Mouse (Mus musculus) hindbrain, embryonic 11.5 days (tissue): ENCODE data around the gene Srsf3. TPM values are rescaled to one million over a fixed set of nuclear protein-coding genes. Genes with fewer than 3 reads are reported as not detected.
A peak's percentile ranks its signal among the peaks of the same experiment; 100 is the strongest.

ENCODE experiments used
- ATAC-seq: fragments of 200-750 bp; cut with Nextera tagmentation; 2 replicates; pipeline ENCODE4 v1.8.0; 2017; ENCODE audit warnings: mild to moderate bottlenecking, moderate TSS enrichment, moderate library complexity; ENCODE audit not compliant: low FRiP score
- DNase-seq: peaks from one replicate; pipeline ENCODE4 v3.0.0-alpha.2; 2015; ENCODE audit warnings: low spot score
- H3K27ac ChIP-seq: fragments of 300-500 bp; sonication (generic); 2 replicates; pipeline ENCODE4 v1.5.1; 2014; ENCODE audit warnings: mild to moderate bottlenecking, low read depth, low read length
- H3K27me3 ChIP-seq: fragments of 300-500 bp; sonication (generic); 2 replicates; pipeline ENCODE4 v1.6.1; 2014; ENCODE audit warnings: mild to moderate bottlenecking, low read length, moderate library complexity, mixed read lengths; ENCODE audit not compliant: control insufficient read depth, insufficient read depth
- H3K36me3 ChIP-seq: fragments of 300-500 bp; sonication (generic); 2 replicates; pipeline ENCODE4 v1.6.1; 2014; ENCODE audit warnings: mild to moderate bottlenecking, low read length, moderate library complexity, mixed read lengths; ENCODE audit not compliant: control insufficient read depth, insufficient read depth
- H3K4me1 ChIP-seq: fragments of 300-500 bp; sonication (generic); replicated peaks from 2 replicates; pipeline ENCODE4 v1.6.1; 2014; ENCODE audit warnings: low read length, mixed read lengths; ENCODE audit not compliant: control insufficient read depth, insufficient read depth
- H3K4me2 ChIP-seq: fragments of 300-500 bp; sonication (generic); replicated peaks from 2 replicates; pipeline ENCODE4 v1.6.1; 2014; ENCODE audit warnings: mild to moderate bottlenecking, low read depth, low read length
- H3K4me3 ChIP-seq: fragments of 300-500 bp; sonication (generic); 2 replicates; pipeline ENCODE4 v1.5.1; 2014; ENCODE audit warnings: low read depth, low read length
- H3K9ac ChIP-seq: fragments of 300-500 bp; sonication (generic); 2 replicates; pipeline ENCODE4 v1.6.1; 2014; ENCODE audit warnings: low read depth, low read length
- H3K9me3 ChIP-seq: fragments of 300-500 bp; sonication (generic); 2 replicates; pipeline ENCODE4 v1.6.1; 2016; ENCODE audit warnings: low read length; ENCODE audit not compliant: control insufficient read depth
- WGBS: fragments of 180-500 bp; shearing (Covaris S2); extraction: QIAGEN DNeasy Blood & Tissue Kit; methylation state at CpG from one replicate; pipeline ENCODE4 v1.1.7; 2014; 5-methylcytosine and 5-hydroxymethylcytosine counted together
- polyA plus RNA-seq: library from polyadenylated mRNA; unstranded; fragments of >200 nt; fragmentation: Nextera tagmentation; extraction: Ambion mirVana; gene quantifications from 2 replicates; pipeline ENCODE4 v1.2.1, GENCODE M21; 2014

Srsf3 gene
- polyA plus RNA-seq, 1 experiment from 2014 or later = 854 TPM

DNA sequence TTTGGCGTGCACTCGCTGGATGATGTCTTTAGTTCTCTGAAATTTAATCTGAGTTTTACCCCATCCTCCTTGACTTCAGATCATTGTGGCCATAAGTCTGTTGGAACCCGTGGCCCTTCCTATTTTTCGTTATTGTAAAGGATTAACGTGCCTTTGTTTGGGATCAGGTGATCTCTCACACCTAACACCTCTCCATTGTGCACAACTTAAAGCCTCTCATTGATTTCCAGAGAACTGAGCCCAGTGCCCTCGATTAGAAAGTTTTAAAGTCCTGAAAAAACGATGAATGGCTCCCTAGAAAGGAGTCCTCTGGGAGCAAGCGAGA, 24.1 kb upstream of the Srsf3 start:
- no peaks in the 10 kb centered on the region for H3K27me3 ChIP-seq
- no peaks in the 10 kb centered on the region for H3K4me1 ChIP-seq
- 20% methylated on average over 8 of the region's 8 CpGs for WGBS
- H3K4me2 ChIP-seq = peak overlapping the region; percentile 56
- no peaks in the 10 kb centered on the region for H3K36me3 ChIP-seq
- H3K9ac ChIP-seq = peak overlapping the region; percentile 96
- ATAC-seq = no peak
- no peak for DNase-seq
- H3K4me3 ChIP-seq = peak overlapping the region; percentile 95
- H3K9me3 ChIP-seq = no peaks in the 10 kb centered on the region
- H3K27ac ChIP-seq = peak overlapping the region; percentile 93

DNA sequence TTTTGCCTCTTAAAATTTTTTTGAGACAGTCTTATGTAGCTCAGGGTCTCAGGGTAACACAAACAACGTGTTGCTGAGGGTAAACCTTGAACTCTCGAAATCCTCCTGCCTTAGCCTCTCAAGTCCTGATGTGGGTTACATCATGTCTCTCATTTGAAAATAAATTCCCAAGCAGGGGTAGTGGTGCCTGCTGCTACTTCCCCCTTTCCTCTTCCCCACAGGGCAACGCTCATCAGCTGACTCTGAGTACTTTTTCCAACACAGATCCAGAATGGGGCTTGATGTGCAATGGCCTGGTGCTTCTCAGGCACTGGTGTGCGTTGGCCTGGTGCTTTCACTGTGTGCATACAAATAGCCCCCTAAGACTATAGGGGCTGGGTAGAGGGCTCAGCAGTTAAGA, 23.2 kb upstream of the Srsf3 start:
- Histone ChIP-seq H3K4me3 (no peak overlapping the region), H3K36me3 (no peaks in the 10 kb centered on the region), H3K9ac (no peak overlapping the region), H3K4me1 (no peaks in the 10 kb centered on the region), H3K4me2 (no peak overlapping the region), H3K27me3 (no peaks in the 10 kb centered on the region), H3K9me3 (no peaks in the 10 kb centered on the region), H3K27ac (no peak overlapping the region)
- WGBS = 85% methylated on average over 4 of the region's 4 CpGs
- no peak for DNase-seq
- no peak for ATAC-seq

DNA sequence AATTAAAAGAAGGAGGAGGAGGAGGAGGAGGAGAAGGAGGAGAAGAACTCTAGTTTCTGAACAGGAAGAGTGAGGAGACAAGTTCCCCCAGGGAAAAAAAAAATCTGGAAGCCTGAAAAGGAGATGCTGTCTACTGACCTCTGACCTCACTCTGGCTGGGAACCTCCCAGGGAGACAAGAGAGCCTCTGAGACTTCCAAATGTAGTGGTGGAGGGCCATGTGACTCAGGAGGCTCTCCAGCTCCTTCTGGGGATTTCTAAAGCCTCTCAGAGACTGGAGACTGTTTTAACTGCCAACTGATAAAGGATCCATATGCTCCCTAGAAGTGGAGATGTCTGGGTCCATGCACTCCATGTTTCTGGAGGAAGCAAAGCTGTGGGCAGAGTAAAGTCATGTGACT, 18.2 kb upstream of the Srsf3 start:
- Histone ChIP-seq H3K27ac (no peak overlapping the region), H3K36me3 (no peaks in the 10 kb centered on the region), H3K4me2 (no peak overlapping the region), H3K9me3 (no peaks in the 10 kb centered on the region), H3K9ac (no peak overlapping the region), H3K27me3 (no peaks in the 10 kb centered on the region), H3K4me3 (no peak overlapping the region), H3K4me1 (no peaks in the 10 kb centered on the region)
- ATAC-seq (no peak), DNase-seq (no peak)

DNA sequence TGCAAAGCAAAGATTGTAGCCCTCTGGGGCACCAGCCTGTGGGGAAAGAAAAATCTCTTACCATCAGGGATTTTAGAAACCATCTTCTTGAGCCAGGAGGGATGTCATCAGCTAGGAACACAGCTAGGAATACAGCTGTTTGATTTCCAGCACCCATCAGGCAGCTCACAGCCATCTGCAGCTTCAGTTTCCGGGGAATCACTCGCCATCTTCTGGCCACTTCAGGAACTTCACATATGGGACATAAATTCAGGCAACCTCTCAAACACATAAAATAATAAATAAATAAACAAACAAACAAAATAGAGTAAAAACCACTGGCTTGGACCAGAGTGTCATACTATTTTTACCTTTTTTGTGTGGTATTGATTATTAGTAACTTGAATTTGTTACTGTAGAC, 16.8 kb upstream of the Srsf3 start:
- peak; percentile 57 for DNase-seq
- H3K27ac ChIP-seq = no peak overlapping the region
- no peaks in the 10 kb centered on the region for H3K4me1 ChIP-seq
- no peak for ATAC-seq
- H3K9me3 ChIP-seq = no peaks in the 10 kb centered on the region
- H3K27me3 ChIP-seq = no peaks in the 10 kb centered on the region
- WGBS = 21% methylated on average over 2 of the region's 2 CpGs
- no peak overlapping the region for H3K4me3 ChIP-seq
- no peak overlapping the region for H3K9ac ChIP-seq
- no peaks in the 10 kb centered on the region for H3K36me3 ChIP-seq
- no peak overlapping the region for H3K4me2 ChIP-seq

DNA sequence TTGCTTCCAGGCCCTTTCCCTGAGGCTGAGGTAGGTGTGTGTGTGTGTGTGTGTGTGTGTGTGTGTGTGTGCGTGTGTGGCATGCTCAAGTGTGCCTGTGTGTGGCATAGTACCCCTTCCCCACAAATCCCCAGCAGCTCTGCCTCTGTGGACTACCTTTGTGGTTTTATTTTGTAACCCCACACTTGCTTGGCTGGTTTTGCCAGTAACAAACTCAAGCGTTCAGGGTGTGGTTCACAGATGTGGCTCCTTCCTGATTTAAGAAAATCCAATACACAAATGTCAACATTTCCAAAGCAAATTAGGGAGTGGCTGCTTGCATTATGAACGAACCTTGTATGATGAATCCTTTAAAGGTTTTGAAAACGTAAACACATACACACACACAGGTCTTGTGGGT, 15.7 kb upstream of the Srsf3 start:
- Histone ChIP-seq H3K4me1 (no peaks in the 10 kb centered on the region), H3K4me3 (no peak overlapping the region), H3K9ac (no peak overlapping the region), H3K9me3 (no peaks in the 10 kb centered on the region), H3K27ac (no peak overlapping the region), H3K27me3 (no peaks in the 10 kb centered on the region), H3K36me3 (no peaks in the 10 kb centered on the region), H3K4me2 (no peak overlapping the region)
- WGBS = 90% methylated on average over 4 of the region's 4 CpGs
- ATAC-seq (no peak), DNase-seq (no peak)

DNA sequence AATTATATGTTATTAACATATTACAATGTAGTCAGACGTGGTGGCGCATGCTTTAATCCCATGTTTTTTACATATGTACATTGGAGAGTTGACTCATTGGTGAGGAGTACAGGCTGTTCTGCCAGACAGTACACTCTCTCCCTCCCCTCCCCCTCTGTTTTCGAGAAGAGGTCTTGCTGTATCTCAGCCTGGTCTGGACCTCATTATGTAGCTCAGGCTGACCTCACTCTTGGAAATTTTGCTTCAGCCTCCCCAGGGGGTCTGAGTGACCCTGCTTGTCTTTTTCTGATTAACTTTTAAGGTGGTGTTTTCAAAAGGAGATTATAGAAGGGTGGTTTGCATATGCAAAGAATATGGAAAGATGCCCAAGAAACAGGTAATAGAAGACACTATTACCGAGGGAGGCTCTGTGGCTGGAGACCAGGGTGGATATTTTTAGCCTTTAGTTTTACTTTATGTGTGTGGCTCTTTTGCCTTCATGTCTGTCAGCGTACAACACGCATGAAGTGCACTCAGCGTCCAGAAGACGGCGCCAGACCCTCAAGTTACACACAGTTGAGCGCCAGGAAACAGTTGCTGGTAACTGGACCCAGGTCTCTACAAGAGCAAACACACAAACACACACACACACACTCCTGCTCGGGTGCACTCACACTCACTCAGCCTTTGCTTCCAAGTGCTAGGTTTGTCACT, 14.0 kb upstream of the Srsf3 start:
- H3K27me3 ChIP-seq = no peaks in the 10 kb centered on the region
- H3K4me2 ChIP-seq = no peak overlapping the region
- WGBS = 51% methylated on average over 11 of the region's 11 CpGs
- peak; percentile 47 for DNase-seq
- H3K9me3 ChIP-seq = no peaks in the 10 kb centered on the region
- no peak overlapping the region for H3K9ac ChIP-seq
- H3K4me1 ChIP-seq = no peaks in the 10 kb centered on the region
- H3K4me3 ChIP-seq = no peak overlapping the region
- H3K36me3 ChIP-seq = no peaks in the 10 kb centered on the region
- no peak for ATAC-seq
- no peak overlapping the region for H3K27ac ChIP-seq

DNA sequence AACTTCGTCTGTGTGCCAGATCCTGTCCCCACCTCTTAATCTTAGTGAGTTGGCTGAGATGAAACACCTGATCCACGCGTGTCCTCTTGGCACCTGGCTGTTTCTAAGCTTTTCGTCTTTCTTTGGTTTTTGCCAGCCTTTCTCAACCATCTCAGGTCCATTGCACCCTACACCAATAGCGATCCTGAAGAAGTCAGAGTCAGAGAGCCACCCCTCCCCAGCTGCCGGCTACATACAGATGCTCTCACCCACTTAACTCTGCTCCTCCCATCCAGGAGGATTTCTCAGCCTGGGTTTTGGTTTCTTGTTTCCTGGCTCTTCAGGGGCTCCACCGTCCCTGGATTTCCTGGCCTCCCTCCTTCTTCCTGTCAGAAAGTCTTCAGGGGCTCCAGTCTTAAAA, 13.0 kb upstream of the Srsf3 start:
- 79% methylated on average over 7 of the region's 7 CpGs for WGBS
- no peak for DNase-seq
- Histone ChIP-seq H3K27ac (no peak overlapping the region), H3K36me3 (no peaks in the 10 kb centered on the region), H3K4me1 (no peaks in the 10 kb centered on the region), H3K27me3 (no peaks in the 10 kb centered on the region), H3K4me3 (no peak overlapping the region), H3K9me3 (no peaks in the 10 kb centered on the region), H3K4me2 (no peak overlapping the region), H3K9ac (no peak overlapping the region)
- no peak for ATAC-seq

DNA sequence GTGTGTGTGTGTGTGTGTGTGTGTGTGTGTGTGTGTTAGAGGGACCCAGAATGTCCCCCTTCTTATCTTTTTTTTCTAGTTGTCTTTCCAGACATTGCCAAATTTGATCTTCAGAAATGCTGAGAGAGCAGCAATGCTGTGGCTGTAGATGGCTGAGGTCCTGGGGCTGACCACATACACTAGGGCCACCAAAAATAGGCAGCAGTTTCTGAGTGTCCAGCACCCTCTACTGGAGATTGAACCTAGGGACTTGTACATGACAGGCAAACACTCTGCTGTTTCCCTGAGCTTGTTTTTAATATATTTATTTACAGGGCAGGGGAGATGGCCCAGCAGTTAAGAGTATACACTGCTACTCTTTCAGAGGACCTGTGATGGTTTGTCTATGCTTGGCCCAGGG, 12.0 kb upstream of the Srsf3 start:
- no peaks in the 10 kb centered on the region for H3K4me1 ChIP-seq
- no peak overlapping the region for H3K4me3 ChIP-seq
- no peak overlapping the region for H3K4me2 ChIP-seq
- no peak for DNase-seq
- no peaks in the 10 kb centered on the region for H3K36me3 ChIP-seq
- no peak overlapping the region for H3K9ac ChIP-seq
- H3K27ac ChIP-seq = no peak overlapping the region
- no peaks in the 10 kb centered on the region for H3K9me3 ChIP-seq
- ATAC-seq = no peak
- H3K27me3 ChIP-seq = no peaks in the 10 kb centered on the region

DNA sequence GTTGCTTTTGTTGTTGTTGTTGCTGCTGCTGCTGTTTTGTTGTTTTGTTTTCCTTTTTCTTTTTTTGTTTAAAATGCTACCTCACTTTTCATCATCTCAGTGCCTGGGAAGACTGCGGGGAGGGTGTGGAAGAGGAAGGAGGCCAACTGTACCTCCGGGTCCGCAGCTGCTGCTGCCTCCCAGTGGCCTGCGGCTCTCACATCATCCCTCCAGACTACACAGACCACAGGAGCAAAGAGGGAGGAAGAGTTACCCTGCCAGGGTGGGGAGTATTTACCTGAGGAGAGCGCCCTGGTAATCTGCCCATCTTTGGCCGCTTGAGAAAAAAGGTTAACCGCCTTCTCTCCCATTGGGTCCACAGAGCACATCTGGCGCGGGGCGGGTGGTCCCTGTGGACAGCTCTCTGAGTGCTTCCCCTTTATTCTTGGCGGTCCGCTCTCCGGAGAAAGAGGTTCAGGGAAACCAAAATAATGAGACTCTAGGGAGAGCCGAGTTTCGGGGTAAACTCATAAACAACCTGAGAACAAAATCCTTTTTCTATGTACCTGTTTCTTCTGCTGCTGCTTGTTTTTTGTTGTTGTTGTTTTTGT, 10.1 kb upstream of the Srsf3 start:
- Histone ChIP-seq H3K4me2 (no peak overlapping the region), H3K36me3 (no peaks in the 10 kb centered on the region), H3K4me1 (no peaks in the 10 kb centered on the region), H3K9me3 (no peaks in the 10 kb centered on the region), H3K27ac (no peak overlapping the region), H3K9ac (no peak overlapping the region), H3K4me3 (no peak overlapping the region), H3K27me3 (no peaks in the 10 kb centered on the region)
- 24% methylated on average over 15 of the region's 15 CpGs for WGBS
- DNase-seq (no peak), ATAC-seq (no peak)
